Mouse (Mus musculus) CD8-positive naive resting alpha-beta T cell, adult 2 months (primary cell): Measurements from ENCODE around the gene Ncbp1.

ENCODE experiments used
- DNase-seq, 2 experiments: peaks; one replicate each; pipeline ENCODE4 v3.0.0; 2022; ENCODE audit warnings: low read depth in 2 of 2, low spot score in 2 of 2

Gene Ncbp1

GRCm38 (mm10) chr4:46201834-46202561, 63.6 kb downstream of the Ncbp1 start:
- peak; percentile 58 to 72 for DNase-seq

- no peak for DNase-seq
These were observed 64.2 kb downstream of the Ncbp1 start for GRCm38 (mm10) chr4:46202562-46203126.

GRCm38 (mm10) chr4:46221090-46221489, 82.7 kb downstream of the Ncbp1 start:
- no peak for DNase-seq
